Mouse (Mus musculus): ENCODE measurements at regions not wholly inside any gene's neighbourhood (a gene's known extent, or its start where the extent isn't known, plus 50 kb on each side); places are given as distances from the start of the nearest gene placed in this dataset.
"Not testable (repeated sequence)": the region's sequence is repeated elsewhere in the genome, so short reads cannot be mapped to it uniquely, and the experiment has no call there.

DNA sequence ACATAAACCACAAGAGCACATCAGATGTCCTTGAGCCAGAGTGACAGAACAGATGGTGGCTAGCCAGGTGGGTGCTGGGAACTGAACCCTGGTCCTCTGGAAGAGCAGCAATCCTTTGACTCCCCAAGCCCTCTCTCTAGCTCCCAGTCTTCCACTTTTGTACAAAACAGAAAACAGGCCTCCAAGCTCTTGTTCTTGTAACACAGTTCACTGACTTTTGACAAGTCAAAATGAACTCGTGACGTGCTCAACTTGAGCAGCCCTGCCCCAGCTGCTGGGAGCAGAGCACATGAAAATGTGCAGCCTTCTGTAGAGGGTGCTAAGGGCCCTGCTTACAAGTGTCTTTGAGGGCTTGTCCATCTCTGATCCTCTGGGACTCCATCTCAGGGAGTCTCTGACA lies 457.8 kb upstream of the Cdh5 start:
- Histone ChIP-seq H3K36me3 (replicated peaks) (no peaks in the 10 kb centered on the region), H3K9me3 (replicated peaks) (peaks cover 47% of the 10 kb centered on the region)

DNA sequence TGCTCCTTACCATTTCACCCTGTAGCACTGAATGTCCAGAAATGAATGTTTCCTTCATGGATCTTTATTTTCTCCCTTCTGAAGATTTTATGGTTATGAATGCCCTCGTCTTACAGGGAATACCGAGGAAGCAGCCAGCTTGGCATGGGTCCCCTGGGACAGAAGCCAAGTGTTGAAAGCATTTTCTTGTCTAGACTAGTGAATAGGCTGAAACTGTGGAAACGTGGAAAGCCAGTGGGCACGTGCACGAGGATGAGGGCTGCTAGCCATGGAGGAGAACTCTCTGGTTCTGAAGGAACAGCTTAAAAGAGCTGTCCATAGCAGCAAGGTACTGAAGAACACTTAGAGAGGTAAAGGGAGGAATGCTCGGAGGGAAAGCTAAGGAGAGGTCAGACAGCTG lies 457.3 kb upstream of the Cdh5 start:
- TF ChIP-seq TAL1 (conservative IDR thresholded peaks at IDR 0.05; ENCODE audit: low read depth, low read length) (no peak), GATA1 (IDR thresholded peaks at IDR 0.05; ENCODE audit: borderline replicate concordance, low read length) (no peak), GATA2 (IDR thresholded peaks at IDR 0.05; ENCODE audit: borderline replicate concordance, low read depth, low read length) (no peak), CTCF (IDR thresholded peaks at IDR 0.05; ENCODE audit: low read depth, low read length) (no peak), POLR2AphosphoS5 (IDR thresholded peaks at IDR 0.05; ENCODE audit: insufficient replicate concordance, low read depth, low read length) (no peak)
- DNase-seq (ENCODE audit: low spot score) (no peak), ATAC-seq (ENCODE audit: extremely low read depth, insufficient number of reproducible peaks, low FRiP score, poor library complexity, severe bottlenecking) (no peak)
- peaks cover 42% of the 10 kb centered on the region for H3K9me3 ChIP-seq (replicated peaks)
- no peaks in the 10 kb centered on the region for H3K4me1 ChIP-seq (ENCODE audit: insufficient read depth, low read depth, low read length)
- no peak overlapping the region for H3K4me3 ChIP-seq (ENCODE audit: low read depth, low read length)
- no peaks in the 10 kb centered on the region for H3K27me3 ChIP-seq (ENCODE audit: insufficient read depth, low read length)
- H3K36me3 ChIP-seq (replicated peaks) = no peaks in the 10 kb centered on the region

More for the DNA sequence above, 457.8 kb upstream of the Cdh5 start:
- TF ChIP-seq CTCF (IDR thresholded peaks at IDR 0.05; ENCODE audit: low read depth, low read length) = no peak
- no peak for TF ChIP-seq GATA2 (IDR thresholded peaks at IDR 0.05; ENCODE audit: borderline replicate concordance, low read depth, low read length)
- no peak for TF ChIP-seq POLR2AphosphoS5 (IDR thresholded peaks at IDR 0.05; ENCODE audit: insufficient replicate concordance, low read depth, low read length)
- no peak for TF ChIP-seq GATA1 (IDR thresholded peaks at IDR 0.05; ENCODE audit: borderline replicate concordance, low read length)
- no peak for TF ChIP-seq TAL1 (conservative IDR thresholded peaks at IDR 0.05; ENCODE audit: low read depth, low read length)
- DNase-seq (ENCODE audit: low spot score) = no peak
- Histone ChIP-seq H3K4me1 (ENCODE audit: insufficient read depth, low read depth, low read length) (no peaks in the 10 kb centered on the region), H3K4me3 (ENCODE audit: low read depth, low read length) (no peak overlapping the region), H3K27me3 (ENCODE audit: insufficient read depth, low read length) (no peaks in the 10 kb centered on the region)
- ATAC-seq (ENCODE audit: extremely low read depth, insufficient number of reproducible peaks, low FRiP score, poor library complexity, severe bottlenecking) = no peak

DNA sequence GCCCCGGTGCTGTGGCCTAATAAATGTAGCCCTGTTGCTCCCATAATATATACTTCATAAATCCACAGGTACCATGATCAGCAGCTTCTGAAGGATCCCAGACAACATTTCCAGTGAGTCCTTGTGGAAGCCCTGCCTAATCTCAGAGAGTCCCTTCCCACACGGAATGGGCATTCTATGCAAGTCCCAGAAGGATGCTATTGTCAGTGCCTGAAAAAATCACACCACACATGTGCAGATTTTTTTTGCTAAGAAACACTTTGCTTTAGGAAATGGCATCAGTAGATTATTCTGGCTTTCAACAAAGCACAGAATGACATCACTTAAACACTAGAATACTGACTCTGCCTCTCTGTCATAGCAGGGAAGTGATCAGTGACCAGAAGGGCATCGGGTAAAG lies 456.6 kb upstream of the Cdh5 start:
- TF ChIP-seq TAL1 (conservative IDR thresholded peaks at IDR 0.05; ENCODE audit: low read depth, low read length) = no peak
- ATAC-seq (ENCODE audit: extremely low read depth, insufficient number of reproducible peaks, low FRiP score, poor library complexity, severe bottlenecking) (no peak), DNase-seq (ENCODE audit: low spot score) (no peak)
- no peaks in the 10 kb centered on the region for H3K27me3 ChIP-seq (ENCODE audit: insufficient read depth, low read length)
- H3K4me3 ChIP-seq (ENCODE audit: low read depth, low read length) = no peak overlapping the region
- H3K9me3 ChIP-seq (replicated peaks) = peaks cover 37% of the 10 kb centered on the region
- H3K36me3 ChIP-seq (replicated peaks) = no peaks in the 10 kb centered on the region
- no peaks in the 10 kb centered on the region for H3K4me1 ChIP-seq (ENCODE audit: insufficient read depth, low read depth, low read length)

DNA sequence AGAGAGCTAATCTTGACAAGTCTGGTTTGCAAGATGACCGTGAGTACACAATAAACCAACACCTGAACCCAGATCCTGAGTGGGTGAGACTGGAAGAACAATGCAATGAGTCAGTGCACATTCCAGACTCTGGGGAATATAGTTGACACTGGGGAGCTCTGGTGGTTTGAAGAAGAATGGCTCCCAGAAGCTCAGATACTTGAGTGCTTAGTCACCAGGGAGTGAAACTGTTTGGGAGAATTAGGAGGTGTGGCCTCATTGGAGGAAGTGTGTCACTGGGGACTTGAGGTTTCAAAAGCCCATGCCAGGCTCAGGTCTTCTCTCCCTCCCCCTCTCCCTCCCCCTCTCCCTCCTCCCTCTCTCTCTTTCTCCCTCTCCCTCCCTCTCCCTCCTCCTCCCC lies 436.6 kb upstream of the Cdh5 start:
- no peak for TF ChIP-seq TAL1 (conservative IDR thresholded peaks at IDR 0.05; ENCODE audit: low read depth, low read length)
- no peak for ATAC-seq (ENCODE audit: extremely low read depth, insufficient number of reproducible peaks, low FRiP score, poor library complexity, severe bottlenecking)
- no peaks in the 10 kb centered on the region for H3K27me3 ChIP-seq (ENCODE audit: insufficient read depth, low read length)
- no peak overlapping the region for H3K4me3 ChIP-seq (ENCODE audit: low read depth, low read length)
- H3K4me1 ChIP-seq (ENCODE audit: insufficient read depth, low read depth, low read length) = no peaks in the 10 kb centered on the region
- H3K36me3 ChIP-seq (replicated peaks) = no peaks in the 10 kb centered on the region
- no peak for DNase-seq (ENCODE audit: low spot score)
- H3K9me3 ChIP-seq (replicated peaks) = peaks cover 17% of the 10 kb centered on the region

DNA sequence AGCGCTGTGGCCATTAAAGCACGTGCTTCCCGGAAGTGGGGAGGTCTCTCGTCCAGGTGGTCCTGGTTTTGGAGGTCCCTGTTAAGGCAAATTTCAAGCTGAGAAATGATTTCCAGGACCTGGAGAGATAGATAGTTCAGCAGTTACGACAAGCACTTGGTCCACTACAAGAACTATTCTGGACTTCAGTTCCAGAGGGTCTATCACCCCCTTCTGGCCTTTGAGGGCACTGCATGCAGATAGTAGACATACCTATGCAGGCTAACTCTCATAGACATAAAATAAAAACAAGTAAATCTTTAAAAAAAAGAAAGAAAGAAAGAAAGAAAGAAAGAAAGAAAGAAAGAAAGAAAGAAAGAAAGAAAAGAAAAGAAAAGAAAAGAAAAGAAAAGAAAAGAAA lies 415.2 kb upstream of the Cdh5 start:
- not testable (repeated sequence) for DNase-seq (ENCODE audit: low spot score)

DNA sequence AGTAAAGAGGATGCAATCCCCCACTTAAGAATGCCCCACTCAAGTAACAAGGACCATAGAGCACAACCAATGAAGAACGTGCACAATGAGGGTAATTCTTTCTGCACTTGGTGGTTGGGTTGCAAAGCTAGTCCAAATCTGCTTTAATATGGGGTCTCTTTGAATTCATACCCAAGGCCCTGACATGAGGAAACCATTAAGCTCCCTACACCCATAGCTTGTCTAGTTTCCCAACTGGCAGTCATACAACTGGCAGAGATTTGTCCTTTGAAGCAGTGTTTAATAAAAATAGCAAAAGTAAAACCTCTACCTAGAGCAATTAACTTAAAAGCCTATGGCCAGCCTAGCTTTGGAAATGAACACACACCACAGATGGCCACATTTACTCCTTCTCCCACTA lies 411.0 kb upstream of the Cdh5 start:
- Histone ChIP-seq H3K4me1 (ENCODE audit: insufficient read depth, low read depth, low read length) (no peaks in the 10 kb centered on the region), H3K9me3 (replicated peaks) (peaks cover 52% of the 10 kb centered on the region), H3K27me3 (ENCODE audit: insufficient read depth, low read length) (no peaks in the 10 kb centered on the region), H3K4me3 (ENCODE audit: low read depth, low read length) (no peak overlapping the region), H3K36me3 (replicated peaks) (no peaks in the 10 kb centered on the region)
- no peak for ATAC-seq (ENCODE audit: extremely low read depth, insufficient number of reproducible peaks, low FRiP score, poor library complexity, severe bottlenecking)
- no peak for DNase-seq (ENCODE audit: low spot score)
- TF ChIP-seq GATA1 (IDR thresholded peaks at IDR 0.05; ENCODE audit: borderline replicate concordance, low read length) = no peak
- TF ChIP-seq GATA2 (IDR thresholded peaks at IDR 0.05; ENCODE audit: borderline replicate concordance, low read depth, low read length) = no peak
- TF ChIP-seq CTCF (IDR thresholded peaks at IDR 0.05; ENCODE audit: low read depth, low read length) = no peak
- TF ChIP-seq POLR2AphosphoS5 (IDR thresholded peaks at IDR 0.05; ENCODE audit: insufficient replicate concordance, low read depth, low read length) = no peak

More for the DNA sequence above, 415.2 kb upstream of the Cdh5 start:
- not testable (repeated sequence) for ATAC-seq (ENCODE audit: extremely low read depth, insufficient number of reproducible peaks, low FRiP score, poor library complexity, severe bottlenecking); H3K4me1 ChIP-seq (ENCODE audit: insufficient read depth, low read depth, low read length); H3K27me3 ChIP-seq (ENCODE audit: insufficient read depth, low read length); H3K36me3 ChIP-seq (replicated peaks); H3K4me3 ChIP-seq (ENCODE audit: low read depth, low read length)
- H3K9me3 ChIP-seq (replicated peaks) = peaks cover 39% of the 10 kb centered on the region

DNA sequence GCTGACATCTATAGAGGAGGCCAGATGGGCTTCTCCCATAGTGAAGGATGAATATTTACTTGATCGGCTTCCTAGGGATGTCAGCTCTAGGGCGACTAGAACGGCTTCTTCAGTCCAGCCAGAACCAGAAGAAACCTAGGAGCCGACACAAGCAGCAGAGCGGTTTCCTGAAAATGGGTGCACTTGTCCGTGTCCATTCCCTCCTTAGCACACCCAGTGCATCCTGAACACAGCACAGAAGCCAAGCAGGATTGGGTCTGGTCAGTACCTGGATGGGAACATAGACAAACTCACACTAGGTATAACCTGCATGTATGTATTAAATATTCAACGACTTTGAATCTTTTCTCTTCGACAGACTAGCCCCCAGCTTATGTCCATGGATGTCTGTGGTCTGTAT lies 407.9 kb upstream of the Cdh5 start:
- H3K27me3 ChIP-seq (ENCODE audit: insufficient read depth, low read length) = no peaks in the 10 kb centered on the region
- H3K9me3 ChIP-seq (replicated peaks) = peaks cover 51% of the 10 kb centered on the region
- H3K4me1 ChIP-seq (ENCODE audit: insufficient read depth, low read depth, low read length) = no peaks in the 10 kb centered on the region
- TF ChIP-seq GATA1 (IDR thresholded peaks at IDR 0.05; ENCODE audit: borderline replicate concordance, low read length) (no peak), TAL1 (conservative IDR thresholded peaks at IDR 0.05; ENCODE audit: low read depth, low read length) (no peak), POLR2AphosphoS5 (IDR thresholded peaks at IDR 0.05; ENCODE audit: insufficient replicate concordance, low read depth, low read length) (no peak), GATA2 (IDR thresholded peaks at IDR 0.05; ENCODE audit: borderline replicate concordance, low read depth, low read length) (no peak)
- no peak for DNase-seq (ENCODE audit: low spot score)
- ATAC-seq (ENCODE audit: extremely low read depth, insufficient number of reproducible peaks, low FRiP score, poor library complexity, severe bottlenecking) = no peak
- no peaks in the 10 kb centered on the region for H3K36me3 ChIP-seq (replicated peaks)
- no peak overlapping the region for H3K4me3 ChIP-seq (ENCODE audit: low read depth, low read length)

Data from G1E (cell line).